Mouse (Mus musculus): ENCODE measurements around the gene Cmtm4.
"Not testable (repeated sequence)": the region's sequence is repeated elsewhere in the genome, so short reads cannot be mapped to it uniquely, and the experiment has no call there.

Cmtm4 gene

GRCm38 (mm10) chr8:104334196-104334595 is 61.4 kb downstream of the Cmtm4 start:
- DNase-seq: no peak

DNA sequence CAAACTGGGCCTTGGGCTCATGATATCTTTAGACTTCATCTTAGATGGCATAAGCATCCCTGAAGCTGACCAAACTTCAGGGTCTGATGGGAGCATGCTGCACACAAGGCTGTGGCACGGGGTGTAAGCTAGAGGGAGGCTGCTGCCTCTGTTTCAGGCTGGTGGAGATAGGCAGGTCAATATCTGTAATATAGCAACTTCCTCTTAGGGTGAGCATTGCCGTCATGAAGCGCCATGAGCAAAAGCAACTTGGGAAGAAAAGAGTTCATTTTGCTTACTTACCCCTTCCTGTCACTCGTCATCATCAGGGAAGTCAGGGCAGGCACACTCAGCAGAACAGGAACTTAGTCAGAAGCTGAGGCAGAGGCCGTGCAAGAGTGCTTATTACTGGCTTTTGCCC is 61.8 kb downstream of the Cmtm4 start:
- DNase-seq: no peak

DNA sequence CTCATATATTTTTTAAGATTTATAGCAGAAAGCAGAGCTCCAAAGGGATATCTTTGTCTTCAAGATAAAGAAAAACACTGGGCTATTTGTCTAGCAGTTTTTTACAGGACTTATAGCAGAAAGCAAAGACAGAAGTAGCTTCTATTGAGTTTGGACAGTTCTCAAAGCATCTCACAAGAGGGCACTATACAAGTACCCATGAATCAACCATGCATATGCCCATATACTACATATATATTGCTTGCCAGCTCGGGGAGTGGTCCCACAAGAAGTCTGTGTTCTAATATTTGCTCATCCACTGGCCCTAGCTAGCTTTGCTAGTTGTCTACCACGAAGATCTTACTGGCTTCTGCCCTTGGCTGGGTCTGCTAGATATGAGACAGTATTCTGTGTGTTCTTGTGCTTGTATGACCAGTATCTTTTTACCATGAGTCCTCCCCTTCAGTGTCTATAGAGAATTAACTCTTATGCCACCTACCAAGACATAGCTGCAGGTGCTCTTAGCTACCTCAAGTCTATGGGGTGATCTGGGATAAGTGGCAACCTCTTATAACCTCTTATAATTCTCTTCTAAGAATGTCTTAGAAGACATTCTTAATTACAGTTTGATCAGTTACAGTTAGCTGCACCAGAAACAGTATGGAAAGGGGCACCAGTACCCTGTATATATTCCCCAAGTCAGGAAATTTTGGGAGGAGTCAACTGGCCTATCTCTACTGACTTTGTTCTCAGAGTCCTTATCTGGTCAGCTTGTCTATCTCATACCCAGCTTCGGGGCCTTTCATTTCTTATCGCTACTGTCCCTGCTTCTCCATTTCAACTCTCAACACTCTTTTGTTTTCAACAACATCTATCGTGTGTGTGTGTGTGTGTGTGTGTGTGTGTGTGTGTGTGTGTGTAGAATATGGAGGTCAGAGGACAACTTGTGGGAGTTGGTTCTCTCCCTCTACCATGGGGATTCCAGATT is 62.7 kb downstream of the Cmtm4 start:
- no peak for DNase-seq

DNA sequence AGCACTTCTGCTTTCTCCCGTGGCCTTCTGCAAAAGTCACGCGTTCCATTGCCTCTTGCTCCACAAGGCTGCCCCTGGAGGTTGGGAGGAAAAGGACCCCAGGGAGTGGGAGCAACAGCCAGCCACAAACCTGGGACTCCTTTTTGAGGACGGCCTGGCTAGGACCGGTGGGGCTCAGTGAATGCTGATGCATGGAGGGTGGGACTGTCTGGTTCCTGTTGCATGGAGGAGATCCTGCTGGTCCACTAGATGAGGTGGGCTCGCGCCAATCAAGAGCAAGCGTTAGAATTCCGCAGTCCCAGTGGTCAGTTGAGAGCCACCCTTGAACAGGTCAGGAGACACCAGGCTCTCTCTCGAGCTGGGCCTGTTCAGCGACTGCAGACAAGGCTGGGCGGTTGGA is 73.7 kb downstream of the Cmtm4 start, which contains the start of gene Cmtm2b:
TSS of gene Cmtm2b (plus strand) at position 301 of the 400 bp plus-strand sequence.
- not testable (repeated sequence) for DNase-seq

GRCm38 (mm10) chr8:104321267-104321666 is 74.3 kb downstream of the Cmtm4 start, which contains the start of gene Gm11020:
Gene Gm11020, plus strand, starts transcription at chr8:104321567.
- DNase-seq: not testable (repeated sequence)

DNA sequence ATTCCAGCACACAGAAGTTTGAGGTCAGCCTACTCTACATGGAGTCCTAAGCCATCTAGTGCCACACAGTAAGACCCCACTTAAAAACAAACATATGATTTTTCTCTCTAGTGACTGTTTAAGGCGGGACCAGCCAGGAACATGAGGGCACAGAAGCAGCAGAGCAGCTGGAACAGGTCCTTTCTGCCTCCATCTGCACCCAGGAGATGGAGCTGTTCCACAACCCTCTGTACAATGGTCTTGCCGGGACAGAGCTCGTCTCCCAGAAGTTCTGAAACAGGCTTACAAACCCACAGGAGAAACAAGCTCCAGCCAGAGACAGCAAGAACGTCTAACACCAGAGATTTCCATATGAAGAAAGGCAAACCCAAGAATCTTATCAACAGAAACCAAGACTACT is 82.3 kb downstream of the Cmtm4 start:
- peak; percentile 24 to 44 for DNase-seq

DNA sequence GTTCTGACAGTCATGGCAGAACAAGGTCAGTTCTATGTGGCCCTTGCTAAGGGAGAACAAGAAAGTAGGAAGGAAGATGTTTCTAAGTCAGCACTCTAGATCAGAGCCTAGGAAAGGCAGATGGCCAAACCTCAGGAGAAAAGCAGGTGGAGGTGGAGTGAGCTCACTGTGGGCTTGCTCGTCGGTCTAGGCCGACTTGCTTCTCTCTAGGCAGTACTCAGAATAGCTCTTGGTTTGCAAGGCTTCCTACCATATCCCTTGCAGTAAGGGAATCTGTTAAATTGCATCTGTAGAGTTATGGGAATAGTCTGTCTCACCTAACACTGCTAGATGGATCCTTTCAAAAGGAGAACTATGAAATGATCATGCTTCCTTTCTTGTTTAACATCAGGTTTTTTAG is 83.6 kb downstream of the Cmtm4 start:
- not testable (repeated sequence) for DNase-seq

DNA sequence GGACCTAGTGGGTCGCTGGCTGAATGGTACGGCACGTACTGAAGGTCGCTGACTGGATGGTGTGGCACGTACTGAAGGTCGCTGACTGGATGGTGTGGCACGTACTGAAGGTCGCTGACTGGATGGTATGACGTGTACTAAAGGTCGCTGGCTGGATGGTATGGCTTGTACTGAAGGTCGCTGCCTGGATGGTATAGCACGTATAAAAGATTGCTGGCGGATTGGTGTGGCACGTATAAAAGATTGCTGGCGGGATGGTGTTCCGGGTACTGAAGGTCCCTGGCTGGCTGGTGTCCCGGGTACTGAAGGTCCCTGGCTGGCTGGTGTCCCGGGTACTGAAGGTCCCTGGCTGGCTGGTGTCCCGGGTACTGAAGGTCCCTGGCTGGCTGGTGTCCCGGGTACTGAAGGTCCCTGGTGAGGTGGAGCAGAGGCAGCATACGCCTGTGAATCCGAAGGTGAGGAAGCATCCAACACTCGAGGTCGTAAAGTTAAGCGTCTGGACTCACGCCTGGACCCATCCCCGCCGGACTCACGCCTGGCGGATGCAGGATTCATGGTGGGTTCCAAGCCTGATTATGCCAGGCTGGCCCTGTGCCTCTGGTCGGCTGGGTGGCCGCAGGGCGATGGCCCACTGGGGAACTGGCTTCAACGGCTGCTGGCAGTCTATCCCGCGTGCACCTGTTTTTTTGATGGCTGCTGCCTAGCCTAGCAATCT is 86.0 kb downstream of the Cmtm4 start, which contains the start of the genes Gm45711 and Cmtm1:
TSS of gene Gm45711 (minus strand) at position 641 of the 715 bp plus-strand sequence.
TSS of gene Cmtm1 (minus strand) at position 705 of the 715 bp plus-strand sequence.
- not testable (repeated sequence) for DNase-seq

GRCm38 (mm10) chr8:104308341-104308740 is 87.3 kb downstream of the Cmtm4 start:
- not testable (repeated sequence) for DNase-seq

GRCm38 (mm10) chr8:104304962-104305361 is 90.6 kb downstream of the Cmtm4 start:
- DNase-seq: no peak

GRCm38 (mm10) chr8:104302536-104302935 is 93.1 kb downstream of the Cmtm4 start:
- DNase-seq: not testable (repeated sequence)

DNA sequence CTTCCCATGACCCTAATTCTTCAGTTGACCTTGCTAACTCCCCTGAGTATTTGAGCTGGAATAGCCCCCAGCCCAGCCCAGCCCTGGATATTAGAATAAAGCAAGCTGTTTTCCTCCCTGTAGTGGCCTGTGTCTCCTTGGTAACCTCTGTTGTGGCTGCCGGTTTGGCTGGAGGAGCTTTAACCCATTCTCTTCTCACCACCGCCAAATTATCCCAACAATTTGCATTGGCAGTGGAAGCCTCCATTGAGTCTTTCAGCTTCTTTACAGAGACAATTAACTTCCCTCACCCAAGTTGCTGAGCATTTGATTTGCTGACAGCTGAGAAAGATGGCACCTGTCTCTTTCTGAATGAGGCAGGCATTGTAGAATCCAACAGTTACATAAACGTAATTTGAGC is 94.0 kb downstream of the Cmtm4 start:
- not testable (repeated sequence) for DNase-seq

All from kidney, postnatal 36 days (tissue).